Mouse (Mus musculus): ENCODE measurements at regions not wholly inside any gene's neighbourhood (a gene's known extent, or its start where the extent isn't known, plus 50 kb on each side); places are given as distances from the start of the nearest gene placed in this dataset.
"Not testable (repeated sequence)": the region's sequence is repeated elsewhere in the genome, so short reads cannot be mapped to it uniquely, and the experiment has no call there.

- no peak for ATAC-seq (ENCODE audit: low FRiP score, low TSS enrichment)
Observed at GRCm38 (mm10) chr4:89753484-89753883, 74.2 kb downstream of the Dmrta1 start.

GRCm38 (mm10) chr4:89776269-89776668 lies 97.0 kb downstream of the Dmrta1 start:
- H3K27ac ChIP-seq (ENCODE audit: low read depth, low read length): no peak overlapping the region
- WGBS: 36% methylated on average over 10 of the region's 10 CpGs
- H3K27me3 ChIP-seq (ENCODE audit: control insufficient read depth, insufficient read depth, low read length): no peaks in the 10 kb centered on the region
- ATAC-seq (ENCODE audit: low FRiP score, low TSS enrichment): no peak
- H3K4me3 ChIP-seq (ENCODE audit: low read length): no peak overlapping the region
- no peaks in the 10 kb centered on the region for H3K9me3 ChIP-seq (ENCODE audit: control insufficient read depth, low read length)
- H3K4me1 ChIP-seq (ENCODE audit: control insufficient read depth, insufficient read depth, low read length): no peaks in the 10 kb centered on the region
- no peaks in the 10 kb centered on the region for H3K36me3 ChIP-seq (ENCODE audit: control insufficient read depth, insufficient read depth, low read length)
- no peak overlapping the region for H3K9ac ChIP-seq (ENCODE audit: low read depth, low read length)
- H3K4me2 ChIP-seq (replicated peaks; ENCODE audit: low read depth, low read length): no peak overlapping the region

More at GRCm38 (mm10) chr4:89753484-89753883, 74.2 kb downstream of the Dmrta1 start:
- no peak overlapping the region for H3K9ac ChIP-seq (ENCODE audit: low read depth, low read length)
- no peaks in the 10 kb centered on the region for H3K9me3 ChIP-seq (ENCODE audit: control insufficient read depth, low read length)
- H3K4me2 ChIP-seq (replicated peaks; ENCODE audit: low read depth, low read length): no peak overlapping the region
- WGBS: 65% methylated on average over 1 of the region's 1 CpGs
- no peak overlapping the region for H3K27ac ChIP-seq (ENCODE audit: low read depth, low read length)
- no peak overlapping the region for H3K4me3 ChIP-seq (ENCODE audit: low read length)
- no peaks in the 10 kb centered on the region for H3K4me1 ChIP-seq (ENCODE audit: control insufficient read depth, insufficient read depth, low read length)
- H3K27me3 ChIP-seq (ENCODE audit: control insufficient read depth, insufficient read depth, low read length): no peaks in the 10 kb centered on the region
- H3K36me3 ChIP-seq (ENCODE audit: control insufficient read depth, insufficient read depth, low read length): no peaks in the 10 kb centered on the region

GRCm38 (mm10) chr4:89781487-89781886 lies 102.3 kb downstream of the Dmrta1 start:
- ATAC-seq (ENCODE audit: low FRiP score, low TSS enrichment): no peak
- Histone ChIP-seq H3K9me3 (ENCODE audit: control insufficient read depth, low read length) (no peaks in the 10 kb centered on the region), H3K27ac (ENCODE audit: low read depth, low read length) (no peak overlapping the region), H3K9ac (ENCODE audit: low read depth, low read length) (no peak overlapping the region), H3K36me3 (ENCODE audit: control insufficient read depth, insufficient read depth, low read length) (no peaks in the 10 kb centered on the region), H3K27me3 (ENCODE audit: control insufficient read depth, insufficient read depth, low read length) (no peaks in the 10 kb centered on the region), H3K4me1 (ENCODE audit: control insufficient read depth, insufficient read depth, low read length) (no peaks in the 10 kb centered on the region), H3K4me3 (ENCODE audit: low read length) (no peak overlapping the region), H3K4me2 (replicated peaks; ENCODE audit: low read depth, low read length) (no peak overlapping the region)
- WGBS: 97% methylated on average over 1 of the region's 1 CpGs

GRCm38 (mm10) chr4:89816823-89817222 lies 137.6 kb downstream of the Dmrta1 start:
- H3K4me2 ChIP-seq (replicated peaks; ENCODE audit: low read depth, low read length): no peak overlapping the region
- no peak overlapping the region for H3K9ac ChIP-seq (ENCODE audit: low read depth, low read length)
- no peaks in the 10 kb centered on the region for H3K4me1 ChIP-seq (ENCODE audit: control insufficient read depth, insufficient read depth, low read length)
- H3K27me3 ChIP-seq (ENCODE audit: control insufficient read depth, insufficient read depth, low read length): no peaks in the 10 kb centered on the region
- H3K27ac ChIP-seq (ENCODE audit: low read depth, low read length): no peak overlapping the region
- no peaks in the 10 kb centered on the region for H3K9me3 ChIP-seq (ENCODE audit: control insufficient read depth, low read length)
- ATAC-seq (ENCODE audit: low FRiP score, low TSS enrichment): no peak
- 90% methylated on average over 7 of the region's 7 CpGs for WGBS
- no peaks in the 10 kb centered on the region for H3K36me3 ChIP-seq (ENCODE audit: control insufficient read depth, insufficient read depth, low read length)
- no peak overlapping the region for H3K4me3 ChIP-seq (ENCODE audit: low read length)

DNA sequence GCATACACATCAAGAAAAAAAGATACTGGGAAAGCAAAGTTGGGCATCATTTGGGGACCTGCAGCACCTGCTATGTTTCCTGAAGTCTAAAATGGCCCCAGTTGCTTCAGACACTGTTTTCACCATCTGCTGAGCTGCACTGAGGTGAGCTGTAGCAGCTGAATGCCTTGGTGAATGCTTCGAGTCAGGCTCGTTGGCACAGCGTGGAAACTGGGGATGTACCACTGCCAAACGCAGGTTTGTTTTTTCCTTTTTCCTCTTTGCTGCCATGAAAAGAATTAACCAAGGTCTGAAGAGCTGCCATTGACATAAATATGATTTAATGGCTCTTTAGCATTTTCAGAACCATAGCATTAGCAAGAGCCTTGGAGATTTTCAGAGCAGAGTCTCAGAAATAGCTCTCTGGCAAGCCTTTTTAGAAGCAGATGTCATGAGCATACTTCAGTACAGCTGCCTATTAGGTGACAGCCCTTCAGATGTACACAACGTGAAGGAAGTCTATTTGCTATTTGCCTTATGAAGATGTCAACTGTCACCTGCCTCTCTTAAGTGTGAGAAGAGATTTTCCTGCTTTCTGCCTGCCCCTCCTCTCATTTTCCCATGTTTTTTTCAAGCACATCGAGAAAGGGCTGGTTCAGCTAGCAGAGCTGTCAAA lies 155.4 kb downstream of the Dmrta1 start:
- Histone ChIP-seq H3K36me3 (ENCODE audit: control insufficient read depth, insufficient read depth, low read length) (no peaks in the 10 kb centered on the region), H3K27ac (ENCODE audit: low read depth, low read length) (no peak overlapping the region), H3K27me3 (ENCODE audit: control insufficient read depth, insufficient read depth, low read length) (no peaks in the 10 kb centered on the region), H3K4me3 (ENCODE audit: low read length) (no peak overlapping the region), H3K4me2 (replicated peaks; ENCODE audit: low read depth, low read length) (no peak overlapping the region), H3K9me3 (ENCODE audit: control insufficient read depth, low read length) (no peaks in the 10 kb centered on the region), H3K4me1 (ENCODE audit: control insufficient read depth, insufficient read depth, low read length) (no peaks in the 10 kb centered on the region), H3K9ac (ENCODE audit: low read depth, low read length) (no peak overlapping the region)
- no peak for ATAC-seq (ENCODE audit: low FRiP score, low TSS enrichment)
- 75% methylated on average over 6 of the region's 6 CpGs for WGBS

DNA sequence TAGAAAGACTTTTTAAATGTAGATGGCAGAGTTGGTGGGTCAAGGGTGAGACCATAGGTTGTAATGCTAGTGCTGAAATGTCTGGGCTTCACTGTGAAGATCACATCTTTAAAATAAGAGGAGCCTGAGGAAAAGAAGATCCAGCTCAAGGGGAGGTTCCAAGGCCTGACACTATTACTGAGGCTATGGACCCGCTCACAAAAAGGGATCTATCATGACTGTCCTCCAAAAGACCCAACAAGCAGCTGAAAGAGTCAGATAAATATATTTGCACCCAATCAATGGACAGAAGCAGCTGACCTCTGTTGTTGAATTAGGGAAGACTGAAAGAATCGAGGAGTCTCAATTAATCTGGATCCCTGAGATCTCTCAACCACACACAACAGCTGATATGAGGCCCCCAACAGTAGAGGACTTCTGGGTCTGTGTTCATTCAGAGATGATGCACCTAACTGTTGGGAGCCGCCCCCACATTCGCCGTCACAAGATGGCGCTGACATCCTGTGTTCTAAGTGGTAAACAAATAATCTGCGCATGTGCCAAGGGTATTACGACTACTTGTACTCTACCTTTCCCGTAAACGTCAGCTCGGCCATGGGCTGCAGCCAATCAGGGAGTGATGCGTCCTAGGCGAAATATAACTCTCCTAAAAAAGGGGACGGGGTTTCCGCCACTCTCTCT lies 196.3 kb downstream of the Dmrta1 start:
- H3K9ac ChIP-seq (ENCODE audit: low read depth, low read length); H3K9me3 ChIP-seq (ENCODE audit: control insufficient read depth, low read length); H3K4me3 ChIP-seq (ENCODE audit: low read length); H3K4me2 ChIP-seq (replicated peaks; ENCODE audit: low read depth, low read length); H3K4me1 ChIP-seq (ENCODE audit: control insufficient read depth, insufficient read depth, low read length); H3K27me3 ChIP-seq (ENCODE audit: control insufficient read depth, insufficient read depth, low read length); H3K36me3 ChIP-seq (ENCODE audit: control insufficient read depth, insufficient read depth, low read length); H3K27ac ChIP-seq (ENCODE audit: low read depth, low read length): not testable (repeated sequence)
- ATAC-seq (ENCODE audit: low FRiP score, low TSS enrichment): peak; percentile 83
- WGBS: 27% methylated on average over 6 of the region's 15 CpGs

GRCm38 (mm10) chr4:89876131-89876530 lies 196.9 kb downstream of the Dmrta1 start:
- not testable (repeated sequence) for H3K36me3 ChIP-seq (ENCODE audit: control insufficient read depth, insufficient read depth, low read length); H3K4me1 ChIP-seq (ENCODE audit: control insufficient read depth, insufficient read depth, low read length); H3K9ac ChIP-seq (ENCODE audit: low read depth, low read length); H3K27ac ChIP-seq (ENCODE audit: low read depth, low read length); ATAC-seq (ENCODE audit: low FRiP score, low TSS enrichment); H3K9me3 ChIP-seq (ENCODE audit: control insufficient read depth, low read length); H3K27me3 ChIP-seq (ENCODE audit: control insufficient read depth, insufficient read depth, low read length)
- H3K4me2 ChIP-seq (replicated peaks; ENCODE audit: low read depth, low read length): peak overlapping the region; percentile 39
- 28% methylated on average over 7 of the region's 14 CpGs for WGBS
- peak overlapping the region; percentile 32 for H3K4me3 ChIP-seq (ENCODE audit: low read length)

- Histone ChIP-seq H3K27ac (ENCODE audit: low read depth, low read length) (no peak overlapping the region), H3K4me1 (ENCODE audit: control insufficient read depth, insufficient read depth, low read length) (no peaks in the 10 kb centered on the region), H3K4me2 (replicated peaks; ENCODE audit: low read depth, low read length) (no peak overlapping the region), H3K9ac (ENCODE audit: low read depth, low read length) (no peak overlapping the region), H3K9me3 (ENCODE audit: control insufficient read depth, low read length) (no peaks in the 10 kb centered on the region), H3K27me3 (ENCODE audit: control insufficient read depth, insufficient read depth, low read length) (no peaks in the 10 kb centered on the region), H3K36me3 (ENCODE audit: control insufficient read depth, insufficient read depth, low read length) (no peaks in the 10 kb centered on the region), H3K4me3 (ENCODE audit: low read length) (no peak overlapping the region)
- no peak for ATAC-seq (ENCODE audit: low FRiP score, low TSS enrichment)
- WGBS: 52% methylated on average over 3 of the region's 3 CpGs
Observed at GRCm38 (mm10) chr4:89881083-89881482, 201.8 kb downstream of the Dmrta1 start.

DNA sequence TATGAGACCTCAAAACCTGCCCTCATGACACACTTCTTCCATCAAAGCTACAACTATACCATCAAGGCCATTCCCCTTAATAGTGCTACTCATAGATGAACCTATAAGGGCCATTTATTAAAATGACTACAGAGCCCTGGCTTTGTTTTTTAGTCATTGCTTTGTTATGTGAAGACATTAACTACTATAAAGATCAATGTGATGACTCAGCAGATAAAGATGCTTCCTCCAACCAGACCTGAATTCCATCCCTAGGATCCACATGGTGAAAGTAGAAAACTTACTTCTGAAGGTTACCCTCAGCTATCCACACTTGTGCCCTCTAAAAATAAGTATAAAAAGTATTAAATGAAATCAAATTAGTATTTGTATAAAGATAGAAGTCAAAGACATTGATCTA lies 230.4 kb downstream of the Dmrta1 start:
- Histone ChIP-seq H3K27me3 (ENCODE audit: control insufficient read depth, insufficient read depth, low read length) (no peaks in the 10 kb centered on the region), H3K36me3 (ENCODE audit: control insufficient read depth, insufficient read depth, low read length) (no peaks in the 10 kb centered on the region), H3K4me3 (ENCODE audit: low read length) (no peak overlapping the region), H3K9ac (ENCODE audit: low read depth, low read length) (no peak overlapping the region), H3K27ac (ENCODE audit: low read depth, low read length) (no peak overlapping the region), H3K9me3 (ENCODE audit: control insufficient read depth, low read length) (no peaks in the 10 kb centered on the region), H3K4me2 (replicated peaks; ENCODE audit: low read depth, low read length) (no peak overlapping the region), H3K4me1 (ENCODE audit: control insufficient read depth, insufficient read depth, low read length) (no peaks in the 10 kb centered on the region)
- no peak for ATAC-seq (ENCODE audit: low FRiP score, low TSS enrichment)

Data from kidney, embryonic 14.5 days (tissue).